Mouse (Mus musculus) induced T-regulatory cell, adult 2 months (primary cell): Measurements from ENCODE around the gene Ambp.

Experiments used
- DNase-seq: peaks from one replicate; pipeline ENCODE4 v3.0.0-alpha.2; 2012; ENCODE audit warnings: low read depth

Gene Ambp

DNA sequence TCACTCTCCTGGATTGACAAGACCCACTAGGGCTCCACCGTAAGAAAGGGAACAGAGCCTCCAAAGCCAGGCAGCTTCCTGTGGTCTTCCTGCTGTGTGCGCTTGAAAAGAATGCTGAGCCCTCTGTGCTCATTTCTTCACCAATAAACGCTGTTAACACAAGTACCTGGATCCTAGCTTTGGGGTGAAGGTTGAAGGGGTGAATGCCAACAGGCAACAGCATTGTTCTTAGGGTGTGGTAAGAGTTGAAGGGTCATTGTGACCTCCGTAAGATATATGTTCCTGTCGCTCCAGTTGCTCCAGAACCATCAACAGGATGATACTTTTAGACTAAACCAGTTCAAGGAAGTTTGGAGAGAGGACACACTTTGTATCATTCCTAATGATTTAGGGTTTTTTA, at the start of gene Ambp:
Gene Ambp (minus strand): TSS at position 101 of the 400 bp plus-strand sequence.
- DNase-seq: no peak

DNA sequence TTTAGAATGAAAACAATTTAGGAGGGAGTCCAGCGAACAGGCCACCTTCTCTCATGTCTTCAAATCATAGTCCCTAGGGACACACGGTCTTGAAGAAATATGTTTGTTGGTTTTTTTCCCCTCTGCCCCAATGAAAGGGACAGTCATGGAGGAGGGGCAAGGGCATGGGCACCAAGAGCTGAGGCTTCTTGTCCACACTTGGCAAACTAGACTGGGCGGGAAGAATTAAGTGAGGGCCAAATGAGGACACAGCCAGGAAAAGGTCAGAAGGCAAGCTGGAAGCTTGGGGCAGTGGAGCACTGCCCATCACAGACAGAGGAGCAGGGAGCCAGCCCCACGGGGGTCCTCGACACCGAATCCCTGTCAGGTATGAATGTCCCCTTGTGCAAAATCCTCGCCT, 49.3 kb upstream of the Ambp start:
- DNase-seq: no peak

DNA sequence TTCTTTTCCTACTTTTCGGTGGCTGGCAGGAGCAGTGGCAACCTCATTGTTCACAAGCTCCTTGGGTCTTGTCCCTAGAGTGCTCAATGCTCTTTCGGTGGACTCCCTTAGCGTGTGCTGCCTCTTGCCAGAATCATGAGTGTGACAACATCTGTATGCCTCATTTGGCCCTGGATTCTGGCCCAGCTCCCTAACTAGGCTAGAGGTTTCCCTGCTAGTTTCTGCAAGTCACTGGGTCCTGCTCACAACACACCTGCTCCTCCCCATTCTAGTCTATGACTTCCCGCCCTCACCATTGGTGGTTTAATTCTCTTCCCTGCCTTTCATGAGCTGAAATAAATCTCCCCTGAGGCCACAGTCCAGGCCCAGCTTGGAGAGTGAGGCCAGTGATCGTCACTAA, 44.8 kb upstream of the Ambp start:
- no peak for DNase-seq

DNA sequence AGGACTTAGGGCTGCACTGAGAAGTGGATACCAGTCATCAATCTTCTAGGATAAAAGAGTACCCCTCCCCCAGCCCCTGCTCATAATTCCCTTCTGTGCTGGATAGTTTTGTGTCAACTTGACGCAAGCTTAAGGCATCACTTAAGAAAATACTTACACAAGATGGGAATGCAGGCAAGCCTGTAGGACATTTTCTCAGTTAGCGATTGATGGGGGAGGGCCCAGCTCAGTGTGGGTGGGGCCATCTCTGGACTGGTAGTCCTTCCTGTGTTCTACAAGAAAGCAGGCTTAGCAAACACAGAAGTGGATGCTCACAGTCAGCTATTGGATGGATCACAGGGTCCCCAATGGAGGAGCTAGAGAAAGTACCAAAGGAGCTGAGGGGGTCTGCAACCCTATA, 39.8 kb upstream of the Ambp start:
- DNase-seq: no peak

DNA sequence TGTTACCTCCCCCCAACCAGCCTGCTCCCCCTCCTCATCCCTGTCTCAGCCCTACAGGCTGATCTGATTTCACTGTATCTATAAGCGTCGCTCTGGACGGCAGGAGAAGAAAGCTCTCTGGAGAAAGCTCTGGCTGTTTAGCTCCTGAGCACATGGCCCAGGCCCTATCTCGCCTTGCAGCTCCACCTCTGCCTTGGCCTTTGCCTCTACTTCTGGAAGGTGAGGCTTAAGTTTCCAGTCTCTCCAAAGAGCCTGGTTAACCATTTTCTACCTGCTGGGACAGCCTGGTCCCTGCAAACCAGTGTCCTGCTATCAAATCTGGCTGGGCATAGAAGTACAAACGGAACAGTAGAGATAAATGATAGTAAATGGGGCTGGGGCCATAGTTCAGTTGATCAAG, 37.0 kb upstream of the Ambp start:
- DNase-seq: no peak

DNA sequence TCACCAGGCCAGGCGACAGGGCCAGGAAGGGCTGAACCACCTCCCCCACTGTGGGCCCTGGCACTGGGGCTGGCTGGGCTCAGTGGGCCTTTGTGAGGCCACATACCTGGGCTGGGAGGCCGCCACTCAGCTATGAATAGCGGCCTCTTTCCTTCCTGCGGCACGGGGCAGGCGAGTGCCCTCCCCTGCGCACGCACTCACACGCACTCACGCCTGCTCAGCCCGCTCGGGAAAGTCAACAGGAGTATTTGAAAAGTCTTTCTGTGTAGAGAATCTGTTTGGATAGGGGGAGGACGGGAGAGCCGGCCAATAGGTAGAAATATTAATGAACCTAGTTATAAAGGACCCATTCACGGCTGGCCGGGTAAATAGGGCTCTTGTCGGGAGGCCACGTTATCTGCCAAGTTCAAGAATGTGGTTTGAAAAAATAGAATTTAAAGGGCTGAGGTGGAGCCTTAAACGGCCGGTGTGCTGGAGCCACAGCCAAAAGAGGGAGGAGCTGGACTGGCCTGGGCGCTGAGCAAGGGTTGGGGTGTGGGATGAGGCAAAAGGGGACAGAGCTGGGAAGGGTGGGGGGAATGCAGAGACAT, 31.8 kb upstream of the Ambp start:
- DNase-seq: no peak

DNA sequence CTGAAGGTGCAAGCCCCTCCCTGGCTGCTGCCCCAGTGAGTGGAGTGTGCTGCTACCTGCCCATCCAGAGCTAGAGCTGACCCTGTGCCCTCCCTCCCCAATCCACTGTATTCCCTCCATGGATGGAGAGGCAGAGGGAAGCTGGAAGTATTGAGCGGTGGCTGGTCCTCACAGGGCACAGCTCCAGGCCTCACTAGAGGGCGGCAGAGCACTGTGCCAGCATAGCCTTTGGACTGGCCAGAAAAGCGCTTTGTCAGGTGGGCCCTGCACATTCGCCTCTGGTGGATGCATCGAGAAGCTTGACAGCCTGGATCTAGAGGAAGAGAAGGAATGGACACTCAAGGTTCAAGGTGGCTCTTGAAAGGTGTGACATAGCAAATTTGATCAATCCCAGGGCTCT, 27.0 kb upstream of the Ambp start:
- DNase-seq: peak; percentile 10

DNA sequence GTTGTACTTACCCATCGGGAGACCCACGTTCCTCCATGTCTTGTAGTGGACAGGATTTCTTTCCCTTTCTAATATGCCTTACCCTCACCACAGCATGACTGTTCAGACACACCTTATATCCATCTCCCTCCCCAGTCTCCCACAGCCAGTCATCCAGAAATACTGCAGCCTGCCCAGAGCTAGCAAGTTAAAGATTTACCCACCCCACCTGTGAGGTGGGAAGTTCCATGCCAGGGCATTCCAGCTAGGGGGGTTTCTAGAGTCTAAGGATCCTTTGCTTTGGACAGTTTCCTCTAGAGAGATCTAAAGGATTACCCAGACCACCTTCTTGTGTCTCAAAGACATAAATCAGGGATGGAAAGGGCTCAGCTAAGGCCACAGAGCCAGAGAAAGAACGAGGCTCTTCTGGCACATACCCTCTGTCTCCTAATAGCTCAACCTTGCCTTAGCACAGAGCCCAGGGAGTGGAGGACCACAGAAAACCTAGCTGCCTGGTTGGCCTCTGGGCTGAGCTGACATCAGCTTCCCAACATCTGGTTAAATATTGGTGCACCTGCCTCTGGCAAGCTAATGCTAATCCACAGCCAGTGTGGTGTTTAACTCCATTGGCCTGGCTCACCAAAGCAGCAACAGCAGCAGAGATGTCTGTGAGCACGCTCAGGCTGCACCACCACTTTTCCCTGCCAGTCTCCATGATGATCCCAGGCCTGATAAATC, 17.5 kb upstream of the Ambp start, which contains the start of gene Kif12:
Gene Kif12 (minus strand): TSS at position 163 of the 717 bp plus-strand sequence.
- DNase-seq: no peak

DNA sequence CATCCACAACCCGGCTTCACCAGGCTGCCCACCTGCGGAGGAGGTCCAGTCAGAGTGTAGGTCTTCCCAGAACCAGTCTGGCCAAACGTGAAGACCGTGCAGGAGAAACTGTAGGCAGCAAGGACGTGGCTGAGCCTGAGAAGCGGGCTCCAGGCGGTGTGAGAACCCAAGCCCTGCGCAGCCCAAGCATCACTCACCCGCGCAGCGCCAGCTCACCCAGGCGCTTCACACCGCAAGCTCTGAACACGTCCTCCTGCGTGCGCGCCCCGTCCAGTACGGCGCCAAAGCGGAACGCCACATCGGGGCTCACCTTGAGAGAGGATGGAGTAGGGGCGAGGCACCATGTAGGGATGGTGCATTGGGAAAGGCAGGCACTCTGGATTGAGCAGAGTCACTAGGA, 16.5 kb upstream of the Ambp start:
- DNase-seq: no peak

DNA sequence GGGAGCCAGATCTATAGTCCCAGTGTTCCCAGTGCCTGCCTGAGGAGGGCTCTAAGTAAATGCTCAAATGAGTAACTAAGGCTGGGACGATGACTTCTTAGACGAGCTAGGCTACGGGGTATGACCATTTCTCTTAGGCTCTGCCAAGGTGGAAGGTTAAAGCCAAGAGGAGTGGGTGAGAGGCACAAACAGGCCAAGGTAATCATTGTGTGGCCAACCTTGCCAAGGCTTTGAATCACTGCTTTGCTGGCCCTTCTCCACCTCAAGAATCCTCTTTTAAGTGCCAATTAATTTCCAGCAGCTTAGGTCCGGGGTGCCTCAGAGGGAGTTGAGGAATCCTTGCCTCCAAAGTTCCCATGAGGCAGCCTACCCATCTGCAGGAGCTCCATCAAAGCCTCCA, 15.5 kb upstream of the Ambp start:
- no peak for DNase-seq

DNA sequence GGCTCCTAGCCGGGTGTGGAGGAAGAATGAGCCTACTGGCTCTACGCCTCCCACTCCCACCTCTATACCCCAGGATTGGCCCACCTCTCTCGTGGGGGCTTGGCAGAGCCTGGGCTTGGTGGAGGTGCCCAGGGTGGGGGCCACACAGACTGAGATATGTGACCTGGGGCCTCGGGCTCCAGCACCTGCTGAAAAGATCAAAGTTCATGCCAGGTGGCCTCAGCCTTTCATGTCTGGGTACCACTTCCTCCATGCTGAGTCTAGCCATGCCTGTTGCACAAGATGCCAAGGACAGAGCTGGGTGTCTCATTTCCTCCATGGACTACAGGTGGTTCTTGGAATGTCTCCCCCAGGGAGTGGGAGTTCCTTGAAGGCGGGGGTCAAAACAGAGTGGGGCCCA, 11.7 kb upstream of the Ambp start:
- DNase-seq: no peak

DNA sequence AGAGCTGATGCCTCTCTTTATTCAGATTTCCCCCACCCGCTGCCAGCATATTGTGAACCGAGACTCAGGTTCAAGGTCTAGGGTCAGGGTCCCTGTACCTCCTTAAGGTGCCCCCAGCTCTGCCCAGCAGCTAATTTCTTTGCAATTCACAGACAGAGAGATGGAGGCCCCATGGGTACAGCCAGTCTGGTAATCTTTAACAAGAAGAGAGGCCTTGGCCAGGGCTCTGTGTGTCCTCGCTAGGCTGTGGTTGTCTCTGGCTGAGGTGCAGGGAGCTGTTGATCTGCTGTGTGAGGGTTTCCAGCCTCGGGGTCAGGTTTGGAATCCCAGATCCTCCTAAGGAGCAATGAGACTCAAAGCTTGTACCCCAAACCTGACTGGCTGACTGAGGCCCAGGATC, 11.0 kb upstream of the Ambp start:
- no peak for DNase-seq

DNA sequence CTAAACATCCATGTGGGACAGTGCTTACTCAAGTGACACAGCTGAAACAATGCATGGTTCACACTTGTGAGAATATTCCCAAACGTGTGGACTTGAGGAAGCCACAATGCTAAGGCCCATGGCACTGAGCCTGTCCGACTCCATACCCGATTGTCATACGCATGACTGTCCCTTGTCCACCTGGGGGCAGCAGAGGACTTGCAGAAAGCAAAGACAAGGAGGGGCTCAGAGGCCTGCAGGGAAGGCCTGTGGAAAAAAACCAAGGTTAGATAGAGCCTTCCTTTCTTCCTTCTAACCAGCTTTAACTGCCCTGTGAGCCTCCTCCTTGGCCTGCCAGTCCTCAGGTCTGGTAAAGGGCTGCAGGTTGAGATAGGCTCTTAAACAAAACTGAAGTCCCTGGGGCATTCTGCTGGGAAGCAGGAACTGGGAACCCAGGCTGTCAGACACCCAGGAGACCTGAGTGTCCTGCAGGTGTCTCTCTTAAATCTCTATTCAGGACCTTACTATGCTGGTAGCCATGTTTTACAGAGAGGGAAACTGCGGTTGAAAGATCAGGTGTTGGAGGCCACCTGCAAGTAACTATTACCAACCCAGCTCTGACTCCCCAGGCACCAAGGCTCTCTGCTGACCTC, 4.5 kb upstream of the Ambp start:
- peak; percentile 62 for DNase-seq

DNA sequence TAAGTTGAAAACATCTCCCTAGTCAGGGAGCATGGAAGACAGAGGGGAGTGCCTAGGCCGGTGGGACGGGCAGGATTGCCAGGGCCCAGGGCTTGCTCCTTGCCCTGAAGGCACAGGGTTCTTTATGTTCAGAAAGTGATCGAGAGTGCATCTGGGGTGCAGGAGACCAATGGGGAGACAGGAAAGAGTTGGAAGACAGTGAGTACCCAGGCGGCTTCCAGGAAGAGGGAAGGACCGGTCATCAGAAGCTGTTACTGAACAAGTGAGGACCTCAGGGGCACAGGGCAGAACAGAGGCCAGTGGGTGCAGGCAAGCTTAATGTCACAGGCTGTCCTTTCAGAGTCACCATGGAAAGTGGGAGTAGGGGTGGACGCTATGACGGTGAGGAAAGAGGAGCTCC, 3.6 kb upstream of the Ambp start:
- DNase-seq: no peak

DNA sequence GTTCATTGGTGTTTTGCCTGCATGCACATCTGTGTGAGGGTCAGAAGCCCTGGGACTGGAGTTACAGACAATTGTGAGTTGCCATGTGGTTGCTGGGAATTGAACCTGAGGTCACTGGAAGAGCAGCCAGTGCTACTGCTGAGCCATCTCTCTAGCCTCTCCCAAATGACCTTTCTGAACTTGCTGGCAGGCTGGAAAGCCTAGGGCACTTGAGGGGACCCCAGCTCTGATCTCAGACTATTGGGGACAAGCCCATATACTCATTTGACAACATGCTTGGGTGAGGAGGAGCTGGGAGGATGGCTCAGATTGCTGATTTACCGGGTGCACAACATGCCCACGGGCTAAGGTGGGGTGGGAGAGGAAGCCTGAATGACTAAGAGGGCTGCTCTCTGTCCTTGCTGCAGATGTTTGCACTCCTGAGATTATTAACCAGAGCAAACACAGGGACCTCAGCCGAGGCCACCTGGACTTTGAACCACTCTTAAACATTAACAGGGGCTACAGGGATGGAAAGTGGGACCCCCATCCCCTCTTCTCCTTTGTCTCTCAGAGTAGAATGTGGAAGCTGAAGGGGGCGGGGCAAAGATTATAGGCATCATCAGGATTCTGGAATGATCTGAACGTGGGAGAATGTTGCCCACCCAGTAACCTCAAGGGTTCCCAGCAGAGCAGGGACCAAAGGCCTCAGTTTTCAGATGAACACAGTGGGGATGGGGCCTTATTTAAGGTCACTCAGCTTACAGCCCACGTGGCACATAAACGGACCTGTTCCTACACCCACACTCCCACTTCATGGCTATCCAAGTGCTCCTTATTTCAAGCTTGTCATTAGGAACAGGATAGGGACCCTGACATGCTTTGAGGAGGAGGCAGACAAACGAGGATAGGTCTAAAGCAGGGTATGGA, 2.4 kb upstream of the Ambp start:
- no peak for DNase-seq

DNA sequence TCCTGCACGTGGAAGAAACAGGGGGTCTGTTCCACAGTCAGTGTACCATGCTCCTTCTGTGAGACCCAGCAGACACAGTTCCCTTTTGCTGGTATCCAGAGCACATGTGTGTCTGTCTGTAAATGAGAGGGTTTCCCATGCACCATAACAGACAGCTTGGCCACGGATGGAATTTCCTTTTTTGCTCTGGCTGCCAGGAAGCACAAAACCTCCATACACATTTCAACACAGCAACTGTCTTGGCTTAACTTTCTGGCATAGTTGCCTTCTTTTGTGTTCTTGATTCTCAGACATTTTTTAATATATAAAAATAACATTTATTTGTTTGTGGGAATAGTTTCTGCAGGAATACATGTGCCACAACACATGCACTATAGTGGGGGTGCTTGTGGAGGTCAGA, 997 bp upstream of the Ambp start:
- DNase-seq: no peak

DNA sequence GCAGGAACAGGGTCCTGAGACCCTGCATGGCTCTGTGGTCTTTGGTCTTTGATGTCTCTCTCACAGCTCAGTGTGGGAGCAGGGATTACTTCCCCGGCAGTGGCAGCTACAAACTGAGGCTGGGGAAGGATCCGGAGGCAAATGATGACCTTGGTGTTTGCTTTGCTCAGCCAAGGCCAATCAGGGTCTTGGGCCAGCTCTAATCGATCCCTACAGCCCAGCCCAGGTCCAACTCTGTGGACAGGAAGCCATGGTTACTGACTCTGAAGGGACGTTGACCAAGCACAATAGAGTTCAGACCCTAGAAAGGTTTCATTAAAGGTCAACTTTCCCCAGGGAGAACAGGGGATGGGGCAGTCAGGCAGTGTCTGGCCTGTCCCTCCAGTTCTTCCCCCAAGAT, 571 bp downstream of the Ambp start:
- no peak for DNase-seq

DNA sequence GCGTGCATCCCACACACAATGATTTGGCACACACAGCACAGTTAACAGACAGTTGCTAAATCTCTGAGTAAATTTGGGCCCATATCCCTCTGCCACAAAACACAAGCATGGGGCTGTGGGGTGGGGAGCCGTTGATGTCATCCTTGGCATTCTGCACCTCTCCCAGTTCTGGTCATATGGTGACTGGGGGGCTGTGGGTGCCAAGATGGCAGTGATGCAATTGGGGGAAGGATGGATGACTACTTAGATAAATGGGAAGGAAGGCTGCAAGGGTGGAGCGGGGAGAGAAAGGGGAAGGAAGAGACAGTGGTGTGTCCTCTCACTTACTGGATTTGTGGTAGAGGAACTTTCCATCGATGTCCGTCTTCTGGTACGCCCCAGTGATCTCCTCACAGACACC, 3.5 kb downstream of the Ambp start:
- no peak for DNase-seq

DNA sequence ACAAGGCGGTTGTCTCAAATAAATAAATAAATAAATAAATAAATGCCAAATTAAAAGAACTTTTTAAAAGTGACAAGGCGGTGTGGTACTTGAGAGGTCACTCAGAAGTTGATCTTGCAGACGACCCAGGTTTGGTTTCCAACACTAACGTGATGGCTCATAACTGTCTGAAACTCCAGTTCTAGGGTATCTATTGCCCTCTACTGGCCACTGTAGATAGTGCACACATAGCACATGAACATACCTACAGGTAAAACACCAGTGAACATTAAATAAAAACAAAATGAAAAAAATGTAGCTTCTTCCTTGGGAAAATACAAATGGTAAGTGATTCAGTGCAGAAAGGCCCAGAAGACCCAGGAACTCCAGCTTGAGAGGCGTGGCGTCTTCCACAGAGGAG, 7.3 kb downstream of the Ambp start:
- DNase-seq: peak; percentile 19

DNA sequence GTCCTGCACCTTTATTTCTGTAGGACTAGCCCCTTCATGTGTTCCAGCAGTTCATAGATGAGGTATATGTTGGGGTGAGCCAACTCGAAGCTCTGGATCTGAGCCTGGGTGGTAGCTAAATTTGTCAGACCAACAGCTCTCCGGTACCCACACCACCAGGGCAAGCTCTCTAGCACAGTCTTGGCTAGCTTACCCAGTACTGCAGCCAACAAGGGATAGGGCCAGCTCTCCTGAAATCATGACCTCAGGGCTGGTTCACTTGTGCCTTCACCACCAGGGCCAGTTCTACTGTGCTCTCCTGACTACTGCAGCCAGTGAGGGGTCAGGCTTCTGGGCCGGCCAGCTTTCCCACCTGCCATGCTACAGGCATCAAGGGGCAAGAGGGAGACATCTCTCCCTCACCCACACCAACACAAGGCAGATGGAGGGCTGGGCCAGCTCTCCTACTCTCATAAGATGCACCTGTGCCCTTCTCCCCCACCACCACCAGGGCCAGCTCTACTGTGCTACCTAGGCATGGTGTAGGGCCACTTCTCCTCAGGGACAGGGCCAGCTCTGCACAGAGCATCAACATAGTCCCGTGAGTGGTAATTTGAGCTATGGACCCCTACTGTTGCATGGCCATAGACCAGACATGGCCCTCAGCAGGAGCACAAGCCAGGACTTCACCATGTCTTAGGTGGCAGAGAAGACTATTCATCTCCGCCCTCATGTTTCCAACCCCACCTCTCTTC, 24.5 kb downstream of the Ambp start:
- no peak for DNase-seq

DNA sequence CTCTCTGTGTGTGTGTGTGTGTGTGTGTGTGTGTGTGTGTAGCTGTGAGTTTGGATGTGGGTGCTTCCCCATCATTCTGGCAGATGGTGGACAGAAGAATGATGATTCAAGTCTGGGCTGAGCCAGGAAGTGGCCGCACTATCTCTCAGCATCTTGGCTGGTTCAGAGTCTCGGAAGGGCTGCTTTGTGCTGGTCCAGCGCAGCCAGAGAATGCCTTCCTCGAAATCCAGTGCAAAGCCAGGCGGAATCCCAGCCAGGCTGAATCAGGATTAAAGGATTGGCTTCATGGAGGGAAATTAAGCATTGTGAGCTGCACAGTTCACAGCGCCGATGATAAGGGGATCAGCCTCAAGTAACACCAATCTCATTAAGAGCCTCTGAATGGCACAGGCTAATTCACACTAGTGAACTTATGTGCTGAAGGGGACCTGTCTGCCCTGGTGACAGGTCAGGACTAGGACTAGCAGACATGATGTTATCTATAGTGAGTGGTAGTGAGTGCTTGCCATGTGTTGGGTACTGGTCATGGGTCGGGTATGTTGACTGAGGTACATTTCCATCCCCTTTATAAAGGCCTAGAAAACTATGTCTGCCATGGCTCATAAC, 29.6 kb downstream of the Ambp start:
- no peak for DNase-seq
